Mouse (Mus musculus): Measurements from ENCODE around the gene Sik1. TPM values are rescaled to one million over a fixed set of nuclear protein-coding genes. Genes with fewer than 3 reads are reported as not detected.

Gene Sik1
- total and polyA plus RNA-seq, 3 experiments = 17.1 to 56.9 (median 36.7) TPM

DNA sequence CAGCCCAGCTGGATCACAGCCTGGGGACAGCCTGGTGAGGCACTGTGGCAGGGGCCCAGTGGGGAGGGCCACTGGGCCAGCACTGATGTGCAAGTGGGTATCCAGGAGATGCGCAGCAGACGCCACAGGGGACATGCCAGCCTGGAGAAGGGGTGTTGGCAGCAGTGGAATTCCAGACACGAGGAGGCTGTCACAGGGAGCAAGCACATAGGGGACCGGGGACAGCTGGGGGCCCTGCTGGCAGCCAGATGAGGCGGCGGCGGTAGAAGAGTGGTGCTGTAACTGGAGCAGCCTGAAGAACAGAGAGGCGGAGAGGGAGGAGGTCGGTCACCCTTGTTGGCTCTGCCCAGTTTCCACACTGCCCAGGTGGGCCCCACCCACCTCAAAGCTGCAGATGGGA is 9.3 kb downstream of the Sik1 start:
- dilution Hi-C loops (cut with MboI; ENCODE audit: extremely low pct_ligation_motif_present, extremely low pct_unique_long_range_greater_than_20kb, low sequenced_read_pairs) = no loop called here

GRCm38 (mm10) chr17:31843891-31844290 is 11.7 kb downstream of the Sik1 start:
- Histone ChIP-seq H3K79me2 (replicated peaks; ENCODE audit: control insufficient read depth, extremely low read depth, insufficient read depth, poor library complexity, severe bottlenecking) (peaks cover 29% of the 10 kb centered on the region), H3K36me3 (replicated peaks in 1 of 2; ENCODE audit: control insufficient read depth in 1 of 2, insufficient read depth in 1 of 2, low read length in 1 of 2) (peaks cover 49 to 59% of the 10 kb centered on the region in 2 experiments), H3K4me2 (ENCODE audit: insufficient read depth, low read depth, poor library complexity, severe bottlenecking) (no peak overlapping the region), H3K27me3 (replicated peaks) (no peaks in the 10 kb centered on the region), H3K4me1 (ENCODE audit: control insufficient read depth in 1 of 2, insufficient read depth in 2 of 2) (peaks cover 58 to 94% of the 10 kb centered on the region in 2 experiments), H3K9ac (ENCODE audit: insufficient read depth, low read depth) (no peak overlapping the region), H3K27ac (ENCODE audit: insufficient read depth, low read depth) (peak overlapping the region; percentile 98), H3K9me3 (replicated peaks; ENCODE audit: low read length) (no peaks in the 10 kb centered on the region), H3K4me3 (replicated peaks in 1 of 3; ENCODE audit: low read depth in 2 of 3, low read length in 2 of 3, poor library complexity in 1 of 3) (no peak overlapping the region)
- no peak for DNase-seq (ENCODE audit: extremely low read depth)
- TF ChIP-seq NRF1 (IDR thresholded peaks at IDR 0.05; ENCODE audit: low read depth, low read length) (no peak), E2F4 (IDR thresholded peaks at IDR 0.05; ENCODE audit: insufficient replicate concordance, low read depth, low read length) (no peak), ZNF384 (IDR thresholded peaks at IDR 0.05; ENCODE audit: low read depth, low read length) (no peak), HCFC1 (IDR thresholded peaks at IDR 0.05; ENCODE audit: low read depth, low read length) (no peak), UBTF (IDR thresholded peaks at IDR 0.05; ENCODE audit: low read depth, low read length) (no peak), RAD21 (IDR thresholded peaks at IDR 0.05; ENCODE audit: low read depth, low read length) (no peak), NELFE (IDR thresholded peaks at IDR 0.05; ENCODE audit: low read depth, low read length) (no peak), MAFK (IDR thresholded peaks at IDR 0.05; ENCODE audit: insufficient replicate concordance, low read length) (no peak), CHD2 (IDR thresholded peaks at IDR 0.05; ENCODE audit: low read length) (no peak), IRF4 (IDR thresholded peaks at IDR 0.05; ENCODE audit: low read depth, low read length) (no peak), PAX5 (IDR thresholded peaks at IDR 0.05; ENCODE audit: low read length) (no peak)
- dilution Hi-C loops (cut with MboI; ENCODE audit: extremely low pct_ligation_motif_present, extremely low pct_unique_long_range_greater_than_20kb, low sequenced_read_pairs) = no loop called here
- in situ Hi-C loops (cut with MboI; ENCODE audit: low pct_ligation_motif_present, low pct_unique_long_range_greater_than_20kb, low sequenced_read_pairs) = no loop called here

More for the DNA sequence above, 9.3 kb downstream of the Sik1 start:
- DNase-seq (ENCODE audit: extremely low read depth) = no peak
- Histone ChIP-seq H3K27ac (ENCODE audit: insufficient read depth, low read depth) (peak overlapping the region; percentile 65), H3K4me1 (ENCODE audit: control insufficient read depth in 1 of 2, insufficient read depth in 2 of 2) (peaks cover 70 to 93% of the 10 kb centered on the region in 2 experiments), H3K4me3 (replicated peaks in 1 of 3; ENCODE audit: low read depth in 2 of 3, low read length in 2 of 3, poor library complexity in 1 of 3) (peak overlapping the region in 1 of 3 experiments; percentile 36), H3K36me3 (replicated peaks in 1 of 2; ENCODE audit: control insufficient read depth in 1 of 2, insufficient read depth in 1 of 2, low read length in 1 of 2) (peaks cover 72 to 82% of the 10 kb centered on the region in 2 experiments), H3K79me2 (replicated peaks; ENCODE audit: control insufficient read depth, extremely low read depth, insufficient read depth, poor library complexity, severe bottlenecking) (peaks cover 54% of the 10 kb centered on the region), H3K4me2 (ENCODE audit: insufficient read depth, low read depth, poor library complexity, severe bottlenecking) (no peak overlapping the region), H3K27me3 (replicated peaks) (no peaks in the 10 kb centered on the region), H3K9ac (ENCODE audit: insufficient read depth, low read depth) (no peak overlapping the region), H3K9me3 (replicated peaks; ENCODE audit: low read length) (no peaks in the 10 kb centered on the region)
- TF ChIP-seq POLR2A (IDR thresholded peaks at IDR 0.05; ENCODE audit: low read depth, low read length) = peak; percentile 31; the same call in 1 of the 2 replicates
- TF ChIP-seq TBP (conservative IDR thresholded peaks at IDR 0.05; ENCODE audit: low read depth, low read length) = no peak
- in situ Hi-C loops (cut with MboI; ENCODE audit: low pct_ligation_motif_present, low pct_unique_long_range_greater_than_20kb, low sequenced_read_pairs) = no loop called here

All from CH12.LX (cell line).